Mouse (Mus musculus): ENCODE measurements around the gene Rasgrp2. TPM values are rescaled to one million over a fixed set of nuclear protein-coding genes. Genes with fewer than 3 reads are reported as not detected.

Gene Rasgrp2
- polyA plus RNA-seq, 1 experiment from 2014 or later: 34.8 TPM

GRCm38 (mm10) chr19:6398447-6399284, 474 bp upstream of the Rasgrp2 start:
- under 1% methylated on average over 39 of the region's 39 CpGs for WGBS
- Histone ChIP-seq H3K9ac (peak overlapping the region; percentile 56), H3K4me1 (ENCODE audit: insufficient read depth) (peaks cover 6% of the 10 kb centered on the region; the same call in 1 of the 2 replicates)

GRCm38 (mm10) chr19:6400096-6401086, 1.3 kb downstream of the Rasgrp2 start:
- Histone ChIP-seq H3K36me3 (ENCODE audit: insufficient read depth) (no peaks in the 10 kb centered on the region), H3K27me3 (ENCODE audit: insufficient read depth, low read length) (peaks cover 29% of the 10 kb centered on the region), H3K9me3 (ENCODE audit: low read depth, low read length) (no peaks in the 10 kb centered on the region), H3K4me2 (peak overlapping the region; percentile 99), H3K27ac (ENCODE audit: low read depth) (no peak overlapping the region; the same call in 1 of the 2 replicates), H3K4me3 (ENCODE audit: low read depth, low read length) (peak overlapping the region; percentile 60), H3K9ac (peak overlapping the region; percentile 56), H3K4me1 (ENCODE audit: insufficient read depth) (peaks cover 6% of the 10 kb centered on the region; the same call in 1 of the 2 replicates)
- TF ChIP-seq CTCF (IDR thresholded peaks at IDR 0.05; ENCODE audit: low read depth): no peak
- ATAC-seq (ENCODE audit: insufficient read depth) (0 out of 2 replicates have a peak, but pooled peaks have one; percentile 7), DNase-seq (peak; percentile 47)
- 3% methylated on average over 29 of the region's 29 CpGs for WGBS

More at GRCm38 (mm10) chr19:6398447-6399284, 474 bp upstream of the Rasgrp2 start:
- ATAC-seq (ENCODE audit: insufficient read depth) (peak; percentile 30; the same call in 1 of the 2 replicates), DNase-seq (peak; percentile 68)
- Histone ChIP-seq H3K27me3 (ENCODE audit: insufficient read depth, low read length) (peaks cover 29% of the 10 kb centered on the region), H3K4me2 (peak overlapping the region; percentile 99), H3K27ac (ENCODE audit: low read depth) (0 out of 2 replicates have a peak overlapping the region, but pooled peaks have one; percentile 36), H3K36me3 (ENCODE audit: insufficient read depth) (no peaks in the 10 kb centered on the region), H3K9me3 (ENCODE audit: low read depth, low read length) (no peaks in the 10 kb centered on the region), H3K4me3 (ENCODE audit: low read depth, low read length) (peak overlapping the region; percentile 60)
- TF ChIP-seq CTCF (IDR thresholded peaks at IDR 0.05; ENCODE audit: low read depth): no peak

GRCm38 (mm10) chr19:6401131-6401815, 2.1 kb downstream of the Rasgrp2 start:
- Histone ChIP-seq H3K9me3 (ENCODE audit: low read depth, low read length) (no peaks in the 10 kb centered on the region), H3K27me3 (ENCODE audit: insufficient read depth, low read length) (peaks cover 29% of the 10 kb centered on the region), H3K4me2 (peak overlapping the region; percentile 99), H3K9ac (peak overlapping the region; percentile 38; the same call in 1 of the 2 replicates), H3K4me1 (ENCODE audit: insufficient read depth) (peaks cover 6% of the 10 kb centered on the region; the same call in 1 of the 2 replicates), H3K27ac (ENCODE audit: low read depth) (no peak overlapping the region; the same call in 1 of the 2 replicates), H3K4me3 (ENCODE audit: low read depth, low read length) (peak overlapping the region; percentile 60), H3K36me3 (ENCODE audit: insufficient read depth) (no peaks in the 10 kb centered on the region)
- TF ChIP-seq CTCF (IDR thresholded peaks at IDR 0.05; ENCODE audit: low read depth): peak; percentile 89
- ATAC-seq (ENCODE audit: insufficient read depth) (peak; percentile 54), DNase-seq (peak; percentile 77)
- under 1% methylated on average over 32 of the region's 32 CpGs for WGBS

- H3K4me1 ChIP-seq (ENCODE audit: insufficient read depth): peaks cover 6% of the 10 kb centered on the region; the same call in 1 of the 2 replicates
- ATAC-seq (ENCODE audit: insufficient read depth) (no peak), DNase-seq (peak; percentile 34)
- H3K4me2 ChIP-seq: peak overlapping the region; percentile 99
- H3K36me3 ChIP-seq (ENCODE audit: insufficient read depth): no peaks in the 10 kb centered on the region
- WGBS: 4% methylated on average over 9 of the region's 9 CpGs
- no peak overlapping the region for H3K27ac ChIP-seq (ENCODE audit: low read depth)
- H3K27me3 ChIP-seq (ENCODE audit: insufficient read depth, low read length): peaks cover 29% of the 10 kb centered on the region
- no peaks in the 10 kb centered on the region for H3K9me3 ChIP-seq (ENCODE audit: low read depth, low read length)
- peak overlapping the region; percentile 38; the same call in 1 of the 2 replicates for H3K9ac ChIP-seq
- peak overlapping the region; percentile 60 for H3K4me3 ChIP-seq (ENCODE audit: low read depth, low read length)
- no peak for TF ChIP-seq CTCF (IDR thresholded peaks at IDR 0.05; ENCODE audit: low read depth)
Measured at GRCm38 (mm10) chr19:6401951-6402350, 2.8 kb downstream of the Rasgrp2 start.

GRCm38 (mm10) chr19:6403869-6404268, 4.7 kb downstream of the Rasgrp2 start:
- Histone ChIP-seq H3K27ac (ENCODE audit: low read depth) (no peak overlapping the region), H3K4me2 (no peak overlapping the region), H3K4me3 (ENCODE audit: low read depth, low read length) (no peak overlapping the region), H3K9ac (no peak overlapping the region), H3K9me3 (ENCODE audit: low read depth, low read length) (no peaks in the 10 kb centered on the region), H3K36me3 (ENCODE audit: insufficient read depth) (no peaks in the 10 kb centered on the region), H3K27me3 (ENCODE audit: insufficient read depth, low read length) (peaks cover 25% of the 10 kb centered on the region), H3K4me1 (ENCODE audit: insufficient read depth) (peaks cover 6% of the 10 kb centered on the region; the same call in 1 of the 2 replicates)
- DNase-seq (no peak), ATAC-seq (ENCODE audit: insufficient read depth) (no peak)
- 80% methylated on average over 10 of the region's 10 CpGs for WGBS
- no peak for TF ChIP-seq CTCF (IDR thresholded peaks at IDR 0.05; ENCODE audit: low read depth)

GRCm38 (mm10) chr19:6405433-6405832, 6.3 kb downstream of the Rasgrp2 start:
- DNase-seq: no peak
- ATAC-seq (ENCODE audit: insufficient read depth): no peak

More at GRCm38 (mm10) chr19:6405433-6405832, 6.3 kb downstream of the Rasgrp2 start:
- no peak for TF ChIP-seq CTCF (IDR thresholded peaks at IDR 0.05; ENCODE audit: low read depth)
- Histone ChIP-seq H3K27ac (ENCODE audit: low read depth) (no peak overlapping the region), H3K4me3 (ENCODE audit: low read depth, low read length) (no peak overlapping the region), H3K4me1 (ENCODE audit: insufficient read depth) (peaks cover 6% of the 10 kb centered on the region; the same call in 1 of the 2 replicates), H3K9me3 (ENCODE audit: low read depth, low read length) (no peaks in the 10 kb centered on the region), H3K27me3 (ENCODE audit: insufficient read depth, low read length) (peaks cover 19% of the 10 kb centered on the region), H3K4me2 (no peak overlapping the region), H3K9ac (no peak overlapping the region), H3K36me3 (ENCODE audit: insufficient read depth) (no peaks in the 10 kb centered on the region)
- 64% methylated on average over 10 of the region's 10 CpGs for WGBS

All from lung, embryonic 14.5 days (tissue).